Mouse (Mus musculus) layer of hippocampus, adult 11-12 months (tissue): ENCODE measurements around the gene Gsdma3.
"Not testable (repeated sequence)": the region's sequence is repeated elsewhere in the genome, so short reads cannot be mapped to it uniquely, and the experiment has no call there.

ENCODE experiments used
- DNase-seq: peaks from one replicate; pipeline ENCODE4 v3.0.0; 2022; ENCODE audit warnings: low spot score

Gene Gsdma3

GRCm38 (mm10) chr11:98671284-98671815, 45.2 kb downstream of the Gsdma3 start:
- no peak for DNase-seq

GRCm38 (mm10) chr11:98671857-98672256, 45.7 kb downstream of the Gsdma3 start:
- DNase-seq = no peak

GRCm38 (mm10) chr11:98672482-98672881, 46.3 kb downstream of the Gsdma3 start:
- DNase-seq = no peak

- peak; percentile 71 for DNase-seq
These were observed 47.0 kb downstream of the Gsdma3 start for GRCm38 (mm10) chr11:98673136-98673535.

GRCm38 (mm10) chr11:98675829-98676363, 49.7 kb downstream of the Gsdma3 start:
- DNase-seq = no peak

GRCm38 (mm10) chr11:98680023-98680422, 53.9 kb downstream of the Gsdma3 start:
- DNase-seq = no peak

- not testable (repeated sequence) for DNase-seq
These were observed 54.4 kb downstream of the Gsdma3 start for GRCm38 (mm10) chr11:98680595-98680994.

- no peak for DNase-seq
These were observed 55.0 kb downstream of the Gsdma3 start for GRCm38 (mm10) chr11:98681186-98681585.

- DNase-seq = peak; percentile 97
These were observed 55.9 kb downstream of the Gsdma3 start, which contains the start of gene Psmd3 for GRCm38 (mm10) chr11:98681786-98682745. Gene Psmd3 (plus strand): TSS chr11:98682554.

- no peak for DNase-seq
These were observed 56.7 kb downstream of the Gsdma3 start for GRCm38 (mm10) chr11:98682811-98683210.

GRCm38 (mm10) chr11:98685642-98686041, 59.5 kb downstream of the Gsdma3 start:
- no peak for DNase-seq

GRCm38 (mm10) chr11:98686976-98687375, 60.8 kb downstream of the Gsdma3 start:
- DNase-seq = no peak
